ENCODE assay signal across 9 mouse cellular contexts in genomic region chr15:79192450-79192849, GRCm38 (mm10). TPM values are rescaled to one million over a fixed set of nuclear protein-coding genes. Genes with fewer than 3 reads are reported as not detected.
DNase-seq lines count a peak whose midpoint lies in the region; ATAC-seq and TF ChIP-seq lines count a peak whose summit lies in the region.
"Had no signal": no experiment of that assay in that cellular context is flagged by ENCODE, and none has a peak within 500 bp of the region (broad histone marks: within the 10 kb centered on the region; RNA-seq: fewer than 3 reads in every experiment).

No protein-coding gene starts in this region.

- H3K4me1 ChIP-seq in lung, postnatal 0 days (ENCODE audit: insufficient read depth, low read depth, low read length) = no peaks in the 10 kb centered on the region
- peaks cover 38% of the 10 kb centered on the region for H3K4me1 ChIP-seq in forebrain, embryonic 13.5 days
- H3K4me1 ChIP-seq in limb, embryonic 11.5 days (ENCODE audit: control insufficient read depth, insufficient read depth, low read length) = peaks cover 4% of the 10 kb centered on the region; the same call in 1 of the 2 replicates
- H3K4me1 ChIP-seq in stomach, embryonic 16.5 days (ENCODE audit: control insufficient read depth, insufficient read depth, low read length) = peaks cover 7% of the 10 kb centered on the region; the same call in 1 of the 2 replicates

- DNase-seq in lung, postnatal 0 days (ENCODE audit: low spot score) = no peak
- no peak for DNase-seq in lung, adult 18-20 months
- no peak for DNase-seq in limb, embryonic 11.5 days (ENCODE audit: low spot score)
- DNase-seq in adrenal gland, postnatal 14 days = no peak
- DNase-seq in T-cell, adult 2 months (ENCODE audit: low spot score) = no peak

- H3K27me3 ChIP-seq in lung, postnatal 0 days (replicated peaks; ENCODE audit: insufficient read depth, low read length) = no peaks in the 10 kb centered on the region
- H3K27me3 ChIP-seq in forebrain, embryonic 13.5 days = no peaks in the 10 kb centered on the region
- no peaks in the 10 kb centered on the region for H3K27me3 ChIP-seq in limb, embryonic 11.5 days (ENCODE audit: control insufficient read depth, insufficient read depth, low read length)
- H3K27me3 ChIP-seq in stomach, embryonic 16.5 days (ENCODE audit: control insufficient read depth, insufficient read depth, low read length) = no peaks in the 10 kb centered on the region
- H3K27me3 ChIP-seq: intestine, embryonic 15.5 days had no signal

- no peaks in the 10 kb centered on the region for H3K9me3 ChIP-seq in lung, postnatal 0 days (ENCODE audit: low read length)
- no peaks in the 10 kb centered on the region; the same call in 1 of the 2 replicates for H3K9me3 ChIP-seq in forebrain, embryonic 13.5 days (replicated peaks)
- no peaks in the 10 kb centered on the region for H3K9me3 ChIP-seq in limb, embryonic 11.5 days (ENCODE audit: control insufficient read depth, low read length)
- no peaks in the 10 kb centered on the region for H3K9me3 ChIP-seq in stomach, embryonic 16.5 days (replicated peaks; ENCODE audit: control insufficient read depth, low read length)
- H3K9me3 ChIP-seq: intestine, embryonic 15.5 days had no signal

- WGBS in lung, postnatal 0 days = 82% methylated on average over 6 of the region's 6 CpGs
- 70% methylated on average over 6 of the region's 6 CpGs for WGBS in forebrain, embryonic 13.5 days
- 94% methylated on average over 6 of the region's 6 CpGs for WGBS in limb, embryonic 11.5 days
- 84% methylated on average over 6 of the region's 6 CpGs for WGBS in stomach, embryonic 16.5 days

- no peaks in the 10 kb centered on the region for H3K36me3 ChIP-seq in lung, postnatal 0 days (ENCODE audit: insufficient read depth, low read length)
- H3K36me3 ChIP-seq in forebrain, embryonic 13.5 days (ENCODE audit: poor library complexity, severe bottlenecking) = no peaks in the 10 kb centered on the region
- H3K36me3 ChIP-seq in limb, embryonic 11.5 days (ENCODE audit: control insufficient read depth, insufficient read depth, low read length) = no peaks in the 10 kb centered on the region
- H3K36me3 ChIP-seq in stomach, embryonic 16.5 days (ENCODE audit: control insufficient read depth, insufficient read depth, low read length) = no peaks in the 10 kb centered on the region
- H3K36me3 ChIP-seq: intestine, embryonic 15.5 days had no signal

- H3K9ac ChIP-seq in lung, postnatal 0 days (replicated peaks; ENCODE audit: low read depth) = no peak overlapping the region
- H3K9ac ChIP-seq in forebrain, embryonic 13.5 days = no peak overlapping the region
- H3K9ac ChIP-seq in limb, embryonic 11.5 days (ENCODE audit: low read length) = no peak overlapping the region
- no peak overlapping the region for H3K9ac ChIP-seq in stomach, embryonic 16.5 days (ENCODE audit: low read length)
- H3K9ac ChIP-seq: intestine, embryonic 15.5 days had no signal

- no peak for TF ChIP-seq CTCF in lung, postnatal 0 days (IDR thresholded peaks at IDR 0.05)

- no peak overlapping the region for H3K4me2 ChIP-seq in lung, postnatal 0 days (replicated peaks; ENCODE audit: low read depth, low read length)
- peak overlapping the region; percentile 49 for H3K4me2 ChIP-seq in forebrain, embryonic 13.5 days
- no peak overlapping the region for H3K4me2 ChIP-seq in limb, embryonic 11.5 days (ENCODE audit: low read depth, severe bottlenecking)
- H3K4me2 ChIP-seq in stomach, embryonic 16.5 days (ENCODE audit: low read depth, low read length) = no peak overlapping the region

- H3K4me3 ChIP-seq in lung, postnatal 0 days (ENCODE audit: low read depth, low read length) = no peak overlapping the region
- H3K4me3 ChIP-seq in forebrain, embryonic 13.5 days = no peak overlapping the region
- no peak overlapping the region for H3K4me3 ChIP-seq in limb, embryonic 11.5 days (ENCODE audit: low read depth, low read length)
- no peak overlapping the region for H3K4me3 ChIP-seq in stomach, embryonic 16.5 days (replicated peaks; ENCODE audit: low read length)
- H3K4me3 ChIP-seq: intestine, embryonic 15.5 days had no signal

- no peak for TF ChIP-seq EP300 in lung, postnatal 0 days (IDR thresholded peaks at IDR 0.05)

- H3K27ac ChIP-seq in lung, postnatal 0 days (ENCODE audit: low read length) = peak overlapping the region; percentile 66; the same call in 1 of the 2 replicates
- H3K27ac ChIP-seq in forebrain, embryonic 13.5 days = peak overlapping the region; percentile 97
- peak overlapping the region; percentile 15; the same call in 1 of the 2 replicates for H3K27ac ChIP-seq in limb, embryonic 11.5 days (replicated peaks; ENCODE audit: low read depth, low read length)
- peak overlapping the region; percentile 73; the same call in 1 of the 2 replicates for H3K27ac ChIP-seq in stomach, embryonic 16.5 days (ENCODE audit: low read length)

- ATAC-seq in lung, postnatal 0 days = no peak
- ATAC-seq in forebrain, embryonic 13.5 days = no peak
- no peak for ATAC-seq in limb, embryonic 11.5 days (ENCODE audit: insufficient number of reproducible peaks, low FRiP score, low TSS enrichment, low read depth)
- no peak for ATAC-seq in stomach, embryonic 16.5 days (ENCODE audit: insufficient read depth, low FRiP score)

RNA-seq across cellular contexts. Expression of gene Sox10, which starts 27.4 kb away (rescaled TPM):
- 0.11 and 0.31 TPM in 2 replicates for polyA plus RNA-seq in lung, postnatal 0 days (2015; fragmentation: Nextera tagmentation; extraction: Ambion mirVana)
- 0.45 and 0.49 TPM in 2 replicates for polyA plus RNA-seq in forebrain, embryonic 13.5 days (2015; fragmentation: Nextera tagmentation; extraction: Ambion mirVana)
- 3.5 and 3.9 TPM in 2 replicates for polyA plus RNA-seq in limb, embryonic 11.5 days (2014; fragmentation: Nextera tagmentation; extraction: Ambion mirVana)
- 5.3 and 5.4 TPM in 2 replicates for polyA plus RNA-seq in stomach, embryonic 16.5 days (2015; fragmentation: Nextera tagmentation; extraction: Ambion mirVana)
- 2.3 and 3.3 TPM in 2 replicates for total RNA-seq in adrenal gland, postnatal 14 days (2021)
- total RNA-seq: megakaryocyte, adult 5-6 weeks had no signal

RNA-seq across cellular contexts. Expression of gene Pick1, which starts 36.5 kb away (rescaled TPM):
- polyA plus RNA-seq in lung, postnatal 0 days (2015; fragmentation: Nextera tagmentation; extraction: Ambion mirVana) = 22.0 and 22.2 TPM in 2 replicates
- polyA plus RNA-seq in forebrain, embryonic 13.5 days (2015; fragmentation: Nextera tagmentation; extraction: Ambion mirVana) = 68.1 and 74.3 TPM in 2 replicates
- 23.6 and 25.0 TPM in 2 replicates for polyA plus RNA-seq in limb, embryonic 11.5 days (2014; fragmentation: Nextera tagmentation; extraction: Ambion mirVana)
- 55.0 and 58.7 TPM in 2 replicates for polyA plus RNA-seq in stomach, embryonic 16.5 days (2015; fragmentation: Nextera tagmentation; extraction: Ambion mirVana)
- total RNA-seq in adrenal gland, postnatal 14 days (2021) = 18.6 and 22.9 TPM in 2 replicates

RNA-seq across cellular contexts. Expression of gene Gm49486, which starts 36.7 kb away (rescaled TPM):
- 0.16 and 0.31 TPM in 2 replicates for polyA plus RNA-seq in lung, postnatal 0 days (2015; fragmentation: Nextera tagmentation; extraction: Ambion mirVana)
- 0.96 and 1.3 TPM in 2 replicates for polyA plus RNA-seq in forebrain, embryonic 13.5 days (2015; fragmentation: Nextera tagmentation; extraction: Ambion mirVana)
- polyA plus RNA-seq in limb, embryonic 11.5 days (2014; fragmentation: Nextera tagmentation; extraction: Ambion mirVana) = 0.43 and 0.47 TPM in 2 replicates
- 0.23 and 0.55 TPM in 2 replicates for polyA plus RNA-seq in stomach, embryonic 16.5 days (2015; fragmentation: Nextera tagmentation; extraction: Ambion mirVana)
- total RNA-seq in adrenal gland, postnatal 14 days (2021) = 0.22 TPM in 1 of 2 replicates, not detected in the other

RNA-seq across cellular contexts. Expression of gene 1700088E04Rik, which starts 51.4 kb away (rescaled TPM):
- polyA plus RNA-seq in lung, postnatal 0 days (2015; fragmentation: Nextera tagmentation; extraction: Ambion mirVana) = 29.8 and 30.4 TPM in 2 replicates
- polyA plus RNA-seq in forebrain, embryonic 13.5 days (2015; fragmentation: Nextera tagmentation; extraction: Ambion mirVana) = 12.1 and 13.7 TPM in 2 replicates
- 4.5 and 5.1 TPM in 2 replicates for polyA plus RNA-seq in limb, embryonic 11.5 days (2014; fragmentation: Nextera tagmentation; extraction: Ambion mirVana)
- polyA plus RNA-seq in stomach, embryonic 16.5 days (2015; fragmentation: Nextera tagmentation; extraction: Ambion mirVana) = 6.9 and 7.3 TPM in 2 replicates
- 4.4 and 4.7 TPM in 2 replicates for total RNA-seq in adrenal gland, postnatal 14 days (2021)
- total RNA-seq: megakaryocyte, adult 5-6 weeks had no signal

RNA-seq across cellular contexts. Expression of gene Polr2f, which starts 51.6 kb away (rescaled TPM):
- polyA plus RNA-seq in lung, postnatal 0 days (2015; fragmentation: Nextera tagmentation; extraction: Ambion mirVana) = 243 and 261 TPM in 2 replicates
- 300 and 353 TPM in 2 replicates for polyA plus RNA-seq in forebrain, embryonic 13.5 days (2015; fragmentation: Nextera tagmentation; extraction: Ambion mirVana)
- 354 and 385 TPM in 2 replicates for polyA plus RNA-seq in limb, embryonic 11.5 days (2014; fragmentation: Nextera tagmentation; extraction: Ambion mirVana)
- 281 and 302 TPM in 2 replicates for polyA plus RNA-seq in stomach, embryonic 16.5 days (2015; fragmentation: Nextera tagmentation; extraction: Ambion mirVana)
- total RNA-seq in adrenal gland, postnatal 14 days (2021) = 110 and 127 TPM in 2 replicates

Comparison
In these comparisons a context has a peak if more than half of its experiments do, and no peak if none do; other contexts are left out.
1. H3K27ac ChIP-seq: peak in every context shown above with its lines; median percentile 97 in forebrain, embryonic 13.5 days; 73 in stomach, embryonic 16.5 days; 66 in lung, postnatal 0 days; 15 in limb, embryonic 11.5 days.